Mouse (Mus musculus) heart, embryonic 10.5 days (tissue): ENCODE data around the gene Map3k6. TPM values are rescaled to one million over a fixed set of nuclear protein-coding genes. Genes with fewer than 3 reads are reported as not detected.
A peak's percentile ranks its signal among the peaks of the same experiment; 100 is the strongest.

Experiments used
- DNase-seq: peaks from one replicate; pipeline ENCODE4 v3.0.0-alpha.2; 2017; ENCODE audit warnings: low spot score
- H3K27ac ChIP-seq: fragments of 300-500 bp; sonication (generic); 2 replicates; pipeline ENCODE4 v1.5.1; 2016; ENCODE audit warnings: mild to moderate bottlenecking
- H3K27me3 ChIP-seq: fragments of 300-500 bp; sonication (generic); 2 replicates; pipeline ENCODE4 v1.6.1; 2016; ENCODE audit warnings: mild to moderate bottlenecking; ENCODE audit not compliant: poor library complexity, insufficient read depth, severe bottlenecking
- H3K36me3 ChIP-seq: fragments of 300-500 bp; sonication (generic); 2 replicates; pipeline ENCODE4 v1.6.1; 2016; ENCODE audit warnings: mild to moderate bottlenecking, moderate library complexity
- H3K4me1 ChIP-seq: fragments of 300-500 bp; sonication (generic); 2 replicates; pipeline ENCODE4 v1.6.1; 2016; ENCODE audit warnings: mild to moderate bottlenecking
- H3K4me3 ChIP-seq: fragments of 300-500 bp; sonication (generic); 2 replicates; pipeline ENCODE4 v1.5.1; 2016; ENCODE audit warnings: mild to moderate bottlenecking, moderate library complexity
- H3K9me3 ChIP-seq: fragments of 300-500 bp; sonication (generic); 2 replicates; pipeline ENCODE4 v1.6.1; 2016; ENCODE audit warnings: mild to moderate bottlenecking, moderate library complexity
- WGBS: fragments of 180-500 bp; shearing (Covaris S2); methylation state at CpG from one replicate; pipeline ENCODE4 v1.1.7; 2016; 5-methylcytosine and 5-hydroxymethylcytosine counted together
- polyA plus RNA-seq: library from polyadenylated mRNA; unstranded; fragments of >200 nt; fragmentation: Nextera tagmentation; extraction: Ambion mirVana; gene quantifications from 2 replicates; pipeline ENCODE4 v1.2.1, GENCODE M21; 2016

Gene Map3k6
- polyA plus RNA-seq, 1 experiment from 2014 or later = 3.4 TPM

DNA sequence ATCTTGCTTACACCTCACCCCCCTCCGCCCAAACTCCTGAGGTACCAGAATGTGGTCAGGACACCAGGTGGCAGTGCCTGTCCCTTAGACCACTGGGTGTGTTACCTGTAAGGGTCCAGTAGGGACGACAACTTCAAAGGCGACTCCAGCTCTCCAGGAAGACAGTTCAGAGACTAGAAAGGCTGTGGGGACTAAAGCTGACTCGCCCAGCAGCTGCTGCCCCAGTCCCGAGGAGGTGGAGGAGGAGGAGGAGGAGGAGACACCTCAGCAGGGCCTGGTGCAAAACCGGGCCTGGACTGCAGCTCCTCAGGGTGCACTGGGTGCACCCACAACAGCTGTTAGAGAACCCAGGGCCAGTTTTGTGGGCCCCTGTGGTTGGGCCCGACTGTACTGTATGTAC is 22.3 kb downstream of the Map3k6 start, which contains the start of gene Sytl1:
Sytl1 (minus strand) TSS at position 232 of the 400 bp plus-strand sequence.
- 0 out of 2 replicates have a peak within 1 kb of the TSS, but pooled peaks have one; percentile 25 for H3K27ac ChIP-seq
- no peak within 1 kb of the TSS for H3K4me3 ChIP-seq
- peaks cover 31% of the 10 kb centered on the region for H3K27me3 ChIP-seq
- no peaks in the 10 kb centered on the region for H3K9me3 ChIP-seq
- WGBS = 35% methylated on average over 7 of the region's 7 CpGs
- H3K4me1 ChIP-seq = no peaks in the 10 kb centered on the region; the same call in 1 of the 2 replicates
- H3K36me3 ChIP-seq = peaks cover 50% of the 10 kb centered on the region
- no peak for DNase-seq

- Histone ChIP-seq H3K4me3 (no peak overlapping the region), H3K9me3 (no peaks in the 10 kb centered on the region), H3K27me3 (peaks cover 22% of the 10 kb centered on the region), H3K36me3 (peaks cover 59% of the 10 kb centered on the region), H3K4me1 (no peaks in the 10 kb centered on the region; the same call in 1 of the 2 replicates), H3K27ac (no peak overlapping the region)
- DNase-seq = no peak
- 83% methylated on average over 5 of the region's 5 CpGs for WGBS
These were observed 23.1 kb downstream of the Map3k6 start for GRCm38 (mm10) chr4:133263756-133264155.

- Histone ChIP-seq H3K27ac (no peak overlapping the region), H3K4me3 (peak overlapping the region; percentile 3; the same call in 1 of the 2 replicates), H3K4me1 (no peaks in the 10 kb centered on the region; the same call in 1 of the 2 replicates), H3K27me3 (peaks cover 16% of the 10 kb centered on the region; the same call in 1 of the 2 replicates), H3K9me3 (no peaks in the 10 kb centered on the region), H3K36me3 (peaks cover 67% of the 10 kb centered on the region)
- DNase-seq = no peak
- WGBS = 98% methylated on average over 2 of the region's 2 CpGs
These were observed 23.9 kb downstream of the Map3k6 start for GRCm38 (mm10) chr4:133264559-133264958.

- WGBS = 91% methylated on average over 3 of the region's 3 CpGs
- Histone ChIP-seq H3K9me3 (no peaks in the 10 kb centered on the region), H3K4me3 (no peak overlapping the region), H3K27ac (no peak overlapping the region), H3K4me1 (no peaks in the 10 kb centered on the region; the same call in 1 of the 2 replicates), H3K27me3 (peaks cover 9% of the 10 kb centered on the region; the same call in 1 of the 2 replicates), H3K36me3 (peaks cover 74% of the 10 kb centered on the region)
- DNase-seq = no peak
These were observed 24.7 kb downstream of the Map3k6 start for GRCm38 (mm10) chr4:133265297-133265696.

- Histone ChIP-seq H3K36me3 (peaks cover 76% of the 10 kb centered on the region), H3K9me3 (no peaks in the 10 kb centered on the region), H3K27me3 (peaks cover 4% of the 10 kb centered on the region; the same call in 1 of the 2 replicates), H3K4me1 (no peaks in the 10 kb centered on the region; the same call in 1 of the 2 replicates), H3K27ac (no peak overlapping the region), H3K4me3 (no peak overlapping the region)
- 89% methylated on average over 4 of the region's 4 CpGs for WGBS
- DNase-seq = no peak
These were observed 25.1 kb downstream of the Map3k6 start for GRCm38 (mm10) chr4:133265759-133266158.

GRCm38 (mm10) chr4:133266248-133266880 is 25.7 kb downstream of the Map3k6 start:
- Histone ChIP-seq H3K4me3 (no peak overlapping the region), H3K27me3 (no peaks in the 10 kb centered on the region; the same call in 1 of the 2 replicates), H3K36me3 (peaks cover 79% of the 10 kb centered on the region), H3K27ac (no peak overlapping the region), H3K9me3 (no peaks in the 10 kb centered on the region), H3K4me1 (no peaks in the 10 kb centered on the region; the same call in 1 of the 2 replicates)
- WGBS = 93% methylated on average over 12 of the region's 12 CpGs
- DNase-seq = no peak

DNA sequence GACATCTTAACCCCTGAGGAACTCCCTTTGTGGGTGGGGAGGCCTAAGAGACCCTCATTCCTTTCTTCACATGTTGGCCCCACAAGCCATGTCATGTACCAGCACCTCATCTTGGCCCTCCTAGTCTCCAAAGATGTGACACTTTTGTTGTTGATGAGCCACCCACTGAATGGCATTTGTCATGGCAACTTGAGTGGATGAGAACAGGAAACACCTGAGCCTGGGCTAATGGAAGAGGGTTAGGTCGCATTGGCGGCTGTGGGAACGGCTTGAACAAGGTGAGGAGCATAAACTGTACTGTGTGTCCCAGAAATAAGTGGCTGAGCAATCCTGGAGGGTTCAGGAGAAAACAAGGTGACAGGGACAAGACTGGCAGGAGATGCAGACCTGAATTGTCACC is 28.3 kb downstream of the Map3k6 start:
- Histone ChIP-seq H3K36me3 (peaks cover 69% of the 10 kb centered on the region), H3K9me3 (no peaks in the 10 kb centered on the region), H3K4me1 (no peaks in the 10 kb centered on the region), H3K4me3 (no peak overlapping the region), H3K27me3 (no peaks in the 10 kb centered on the region), H3K27ac (no peak overlapping the region)
- no peak for DNase-seq
- 92% methylated on average over 3 of the region's 3 CpGs for WGBS

- Histone ChIP-seq H3K9me3 (no peaks in the 10 kb centered on the region), H3K27me3 (no peaks in the 10 kb centered on the region), H3K4me1 (no peaks in the 10 kb centered on the region), H3K4me3 (no peak overlapping the region), H3K27ac (no peak overlapping the region), H3K36me3 (peaks cover 64% of the 10 kb centered on the region)
- 90% methylated on average over 3 of the region's 3 CpGs for WGBS
- no peak for DNase-seq
These were observed 29.0 kb downstream of the Map3k6 start for GRCm38 (mm10) chr4:133269596-133269995.

- Histone ChIP-seq H3K27me3 (no peaks in the 10 kb centered on the region), H3K27ac (no peak overlapping the region), H3K4me3 (no peak overlapping the region), H3K4me1 (peaks cover 5% of the 10 kb centered on the region), H3K9me3 (no peaks in the 10 kb centered on the region), H3K36me3 (peaks cover 53% of the 10 kb centered on the region)
- WGBS = 86% methylated on average over 9 of the region's 9 CpGs
- no peak for DNase-seq
These were observed 30.3 kb downstream of the Map3k6 start for GRCm38 (mm10) chr4:133270929-133271328.

GRCm38 (mm10) chr4:133277104-133278026 is 36.7 kb downstream of the Map3k6 start, which contains the start of gene Tmem222:
TSS of gene Tmem222 (minus strand) at chr4:133277792.
- no peaks in the 10 kb centered on the region for H3K27me3 ChIP-seq
- peak within 1 kb of the TSS; percentile 82 for H3K4me3 ChIP-seq
- under 1% methylated on average over 73 of the region's 73 CpGs for WGBS
- peak; percentile 97 for DNase-seq
- H3K9me3 ChIP-seq = no peaks in the 10 kb centered on the region
- peaks cover 4% of the 10 kb centered on the region; the same call in 1 of the 2 replicates for H3K36me3 ChIP-seq
- H3K4me1 ChIP-seq = peaks cover 34% of the 10 kb centered on the region
- H3K27ac ChIP-seq = peak within 1 kb of the TSS; percentile 92

DNA sequence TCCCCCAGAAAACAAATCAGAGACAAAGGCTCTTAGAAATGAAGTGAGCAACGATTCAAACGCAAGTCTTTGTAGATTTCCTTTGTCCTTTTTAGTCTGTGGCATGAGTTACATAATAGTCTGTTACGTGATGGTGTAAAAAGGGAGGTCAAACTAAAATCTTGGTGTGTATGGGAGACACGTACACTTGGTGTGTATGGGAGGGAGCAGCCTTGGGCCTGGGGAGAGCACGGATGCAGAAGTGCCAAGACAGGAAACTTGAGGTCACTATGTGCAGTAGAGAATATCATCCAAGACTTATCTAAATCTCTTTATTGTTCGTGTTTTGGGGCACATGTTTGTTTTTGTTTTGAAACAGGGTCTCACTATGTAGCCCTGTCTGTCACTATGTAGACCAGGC is 37.4 kb downstream of the Map3k6 start:
- peak overlapping the region; percentile 92 for H3K27ac ChIP-seq
- no peaks in the 10 kb centered on the region for H3K27me3 ChIP-seq
- H3K9me3 ChIP-seq = no peaks in the 10 kb centered on the region
- peaks cover 4% of the 10 kb centered on the region; the same call in 1 of the 2 replicates for H3K36me3 ChIP-seq
- no peak for DNase-seq
- peaks cover 41% of the 10 kb centered on the region for H3K4me1 ChIP-seq
- WGBS = 28% methylated on average over 6 of the region's 6 CpGs
- H3K4me3 ChIP-seq = peak overlapping the region; percentile 82

- Histone ChIP-seq H3K36me3 (peaks cover 4% of the 10 kb centered on the region; the same call in 1 of the 2 replicates), H3K4me1 (peaks cover 45% of the 10 kb centered on the region), H3K9me3 (no peaks in the 10 kb centered on the region), H3K27ac (peak overlapping the region; percentile 92), H3K27me3 (no peaks in the 10 kb centered on the region), H3K4me3 (peak overlapping the region; percentile 82)
- 84% methylated on average over 3 of the region's 3 CpGs for WGBS
- DNase-seq = no peak
These were observed 37.9 kb downstream of the Map3k6 start for GRCm38 (mm10) chr4:133278482-133278881.
